Mouse (Mus musculus): ENCODE measurements around the gene Klhl12.
A peak's percentile ranks its signal among the peaks of the same experiment; 100 is the strongest.

Gene Klhl12

GRCm38 (mm10) chr1:134450201-134450600 lies 5.1 kb upstream of the Klhl12 start:
- ATAC-seq (ENCODE audit: low TSS enrichment) = no peak

GRCm38 (mm10) chr1:134450986-134451385 lies 4.3 kb upstream of the Klhl12 start:
- peak; percentile 75; the same call in 1 of the 2 replicates for ATAC-seq (ENCODE audit: low TSS enrichment)

GRCm38 (mm10) chr1:134456060-134456459 lies 729 bp downstream of the Klhl12 start:
- no peak for ATAC-seq (ENCODE audit: low TSS enrichment)

- ATAC-seq (ENCODE audit: low TSS enrichment) = no peak
Measured at GRCm38 (mm10) chr1:134458139-134458727, 2.9 kb downstream of the Klhl12 start.

GRCm38 (mm10) chr1:134460294-134461284 lies 5.3 kb downstream of the Klhl12 start:
- ATAC-seq (ENCODE audit: low TSS enrichment) = no peak

GRCm38 (mm10) chr1:134484623-134485022 lies 29.3 kb downstream of the Klhl12 start:
- ATAC-seq (ENCODE audit: low TSS enrichment) = no peak

GRCm38 (mm10) chr1:134490903-134491801 lies 35.8 kb downstream of the Klhl12 start:
- no peak for ATAC-seq (ENCODE audit: low TSS enrichment)

- no peak for ATAC-seq (ENCODE audit: low TSS enrichment)
Measured at GRCm38 (mm10) chr1:134492276-134492675, 36.9 kb downstream of the Klhl12 start.

GRCm38 (mm10) chr1:134493496-134493895 lies 38.2 kb downstream of the Klhl12 start:
- ATAC-seq (ENCODE audit: low TSS enrichment) = no peak

- no peak for ATAC-seq (ENCODE audit: low TSS enrichment)
Measured at GRCm38 (mm10) chr1:134493956-134494355, 38.6 kb downstream of the Klhl12 start.

GRCm38 (mm10) chr1:134494428-134495215 lies 39.3 kb downstream of the Klhl12 start, which contains the start of gene Rabif:
Gene Rabif (plus strand): TSS chr1:134494648.
- ATAC-seq (ENCODE audit: low TSS enrichment) = peak; percentile 98

- no peak for ATAC-seq (ENCODE audit: low TSS enrichment)
Measured at GRCm38 (mm10) chr1:134495216-134495539, 39.8 kb downstream of the Klhl12 start.

- ATAC-seq (ENCODE audit: low TSS enrichment) = no peak
Measured at GRCm38 (mm10) chr1:134495991-134496390, 40.7 kb downstream of the Klhl12 start.

- no peak for ATAC-seq (ENCODE audit: low TSS enrichment)
Measured at GRCm38 (mm10) chr1:134500916-134501315, 45.6 kb downstream of the Klhl12 start.

GRCm38 (mm10) chr1:134506201-134506600 lies 50.9 kb downstream of the Klhl12 start:
- ATAC-seq (ENCODE audit: low TSS enrichment) = no peak

GRCm38 (mm10) chr1:134510018-134510417 lies 54.7 kb downstream of the Klhl12 start:
- no peak for ATAC-seq (ENCODE audit: low TSS enrichment)

- no peak for ATAC-seq (ENCODE audit: low TSS enrichment)
Measured at GRCm38 (mm10) chr1:134512183-134512582, 56.9 kb downstream of the Klhl12 start.

GRCm38 (mm10) chr1:134512584-134512983 lies 57.3 kb downstream of the Klhl12 start:
- ATAC-seq (ENCODE audit: low TSS enrichment) = no peak

GRCm38 (mm10) chr1:134513312-134513860 lies 58.1 kb downstream of the Klhl12 start:
- ATAC-seq (ENCODE audit: low TSS enrichment) = no peak

GRCm38 (mm10) chr1:134513876-134514590 lies 58.7 kb downstream of the Klhl12 start:
- ATAC-seq (ENCODE audit: low TSS enrichment) = no peak
